Mouse (Mus musculus) brain, embryonic 18.5 days (tissue): ENCODE results near the gene Trmt61a.
A peak's percentile ranks its signal among the peaks of the same experiment; 100 is the strongest.
"Not testable (repeated sequence)": the region's sequence is repeated elsewhere in the genome, so short reads cannot be mapped to it uniquely, and the experiment has no call there.

Experiments used
- DNase-seq: peaks from one replicate; pipeline ENCODE4 v3.0.0-alpha.2; 2012; ENCODE audit warnings: low read depth, low spot score

Gene Trmt61a

DNA sequence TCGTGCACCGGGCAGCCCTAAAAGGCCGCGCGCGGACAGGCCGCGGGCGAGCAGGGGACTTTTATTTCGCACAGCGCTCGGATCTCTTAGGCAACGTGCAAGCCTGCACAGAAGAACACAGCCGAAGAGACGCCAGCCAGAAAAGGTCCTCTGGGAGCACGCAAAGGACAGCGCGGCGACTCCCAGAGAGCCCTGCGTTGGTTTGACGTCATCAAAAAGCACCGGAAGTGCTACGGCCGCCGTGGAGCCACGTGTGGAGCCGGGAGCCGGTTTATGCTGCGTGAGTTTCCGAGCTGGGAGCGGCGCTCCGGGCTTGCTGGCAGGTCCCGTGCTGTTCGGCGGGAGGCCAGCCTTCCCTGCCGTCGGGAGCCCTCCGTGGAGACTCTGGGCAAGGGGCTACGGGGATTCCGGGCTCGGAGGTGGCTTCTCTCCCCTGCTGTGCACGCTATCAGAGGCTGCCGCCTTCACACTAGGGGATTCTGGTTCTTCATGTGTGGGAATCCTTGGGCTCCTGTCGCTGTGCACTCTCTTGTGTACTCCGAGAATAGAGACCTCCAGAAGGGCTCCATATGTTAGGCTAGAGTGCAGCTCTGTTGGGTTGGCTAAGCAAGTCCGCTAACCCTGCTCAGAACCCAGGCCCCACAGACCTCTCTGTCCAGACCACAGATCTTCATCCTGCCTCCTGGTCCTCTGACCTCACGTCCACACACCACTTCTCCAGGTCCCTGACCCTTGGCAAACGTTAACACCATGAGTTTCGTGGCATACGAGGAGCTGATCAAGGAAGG, at the start of gene Trmt61a:
Gene Trmt61a (plus strand): TSS at position 224 of the 788 bp plus-strand sequence.
- no peak for DNase-seq

DNA sequence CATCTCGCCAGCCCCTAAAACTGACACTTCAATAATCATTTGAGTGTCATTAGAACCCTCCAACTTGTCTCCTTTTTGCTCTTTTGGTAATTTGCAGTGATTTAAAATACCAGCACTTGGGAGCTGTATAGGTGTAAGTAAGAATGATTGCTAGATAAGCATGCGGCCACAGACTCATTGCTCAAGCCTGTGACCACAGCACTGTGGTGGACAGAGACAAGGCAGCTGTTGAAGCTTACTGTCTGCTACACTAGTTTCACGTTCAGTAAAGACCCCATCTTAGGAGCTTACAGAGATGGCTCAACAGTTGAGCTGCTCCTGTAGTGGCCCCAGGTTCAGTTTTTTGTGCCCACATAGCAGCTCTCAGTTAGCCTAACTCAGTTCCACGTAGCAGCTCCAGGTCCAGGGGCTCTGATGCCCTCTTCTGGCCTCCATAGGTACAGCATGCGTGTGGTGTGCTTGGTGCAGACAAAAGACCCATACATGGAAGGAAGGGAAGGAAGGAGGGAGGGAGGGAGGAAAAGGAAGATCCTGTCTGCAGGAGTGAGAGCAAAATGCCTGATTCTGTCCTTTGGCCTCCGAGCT, 29.8 kb upstream of the Trmt61a start:
- DNase-seq, result no peak

DNA sequence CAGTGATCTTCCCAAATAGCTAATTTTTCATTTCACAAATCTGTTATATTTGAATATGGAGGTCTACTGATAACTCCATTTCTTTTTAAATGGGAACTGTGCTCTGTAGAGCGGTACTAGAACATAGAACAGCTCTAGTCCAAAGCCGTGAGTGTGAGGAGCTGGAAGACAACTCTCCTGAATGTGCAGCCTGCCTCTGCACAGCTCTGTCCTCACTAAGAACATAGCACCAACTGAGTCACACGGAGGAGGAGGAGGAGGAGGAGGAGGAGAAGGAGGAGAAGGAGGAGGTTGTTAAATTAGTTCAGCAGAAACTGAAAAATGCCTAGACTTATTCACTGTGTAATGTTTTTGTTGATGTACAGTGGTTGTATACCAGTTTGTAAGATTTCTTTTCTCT, 25.0 kb upstream of the Trmt61a start:
- DNase-seq, result no peak

DNA sequence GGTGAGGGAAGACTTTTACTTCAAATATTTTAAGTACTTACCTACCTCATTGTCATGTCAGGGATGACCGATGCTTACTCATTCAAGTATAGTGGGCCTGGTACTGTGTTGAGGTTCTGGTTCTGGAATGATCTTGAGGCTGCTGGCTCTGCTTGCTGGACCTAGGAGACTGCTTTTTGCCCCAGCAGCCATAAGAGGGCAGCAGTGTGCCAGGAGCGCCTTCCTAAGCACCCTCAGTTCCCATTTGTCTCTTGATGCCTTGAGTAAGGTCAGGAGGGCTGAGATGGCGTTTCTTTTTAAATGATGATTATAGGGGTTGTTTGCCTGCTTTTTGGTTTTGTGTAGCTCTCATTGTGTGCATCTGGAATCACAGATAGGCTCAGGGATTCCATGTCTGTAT, 24.5 kb upstream of the Trmt61a start:
- DNase-seq, result no peak

DNA sequence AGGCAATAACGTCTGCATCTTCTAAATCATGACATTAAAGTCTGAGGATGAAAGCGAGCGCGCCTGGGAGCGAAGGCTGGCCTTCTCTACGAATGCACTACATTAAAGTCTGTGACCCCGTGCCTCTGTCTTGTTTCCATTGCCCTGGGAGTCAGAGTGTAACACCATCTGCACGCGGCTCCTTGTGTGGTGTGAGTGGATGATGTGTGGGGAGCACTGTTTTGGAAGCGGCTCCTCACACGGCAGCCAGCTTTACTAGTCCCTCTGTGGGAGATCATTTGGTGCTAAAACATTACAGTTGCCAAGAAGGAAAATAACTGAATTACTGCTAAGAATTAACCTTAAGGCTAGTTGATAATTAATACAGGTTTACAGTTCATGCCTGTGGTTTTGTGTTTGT, 22.2 kb upstream of the Trmt61a start:
- DNase-seq, result no peak

DNA sequence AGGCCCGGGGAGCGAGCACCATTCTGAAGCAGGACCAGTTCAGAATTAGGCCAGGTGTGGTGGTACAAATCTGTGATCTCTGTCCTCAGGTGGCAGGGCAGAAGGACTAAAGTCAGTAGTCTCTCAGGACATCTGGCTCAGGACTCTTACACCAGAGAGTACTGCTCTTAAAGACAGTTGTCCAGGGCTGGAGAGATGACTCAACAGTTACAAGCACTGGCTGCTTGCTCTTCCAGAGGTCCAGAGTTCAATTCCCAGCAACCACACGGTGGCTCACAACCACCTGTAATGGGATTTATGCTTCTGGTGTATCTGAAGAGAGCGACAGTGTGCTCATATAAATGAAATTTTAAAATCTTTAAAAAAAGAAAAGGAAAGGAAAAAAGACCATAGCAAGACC, 18.6 kb upstream of the Trmt61a start:
- DNase-seq, result no peak

DNA sequence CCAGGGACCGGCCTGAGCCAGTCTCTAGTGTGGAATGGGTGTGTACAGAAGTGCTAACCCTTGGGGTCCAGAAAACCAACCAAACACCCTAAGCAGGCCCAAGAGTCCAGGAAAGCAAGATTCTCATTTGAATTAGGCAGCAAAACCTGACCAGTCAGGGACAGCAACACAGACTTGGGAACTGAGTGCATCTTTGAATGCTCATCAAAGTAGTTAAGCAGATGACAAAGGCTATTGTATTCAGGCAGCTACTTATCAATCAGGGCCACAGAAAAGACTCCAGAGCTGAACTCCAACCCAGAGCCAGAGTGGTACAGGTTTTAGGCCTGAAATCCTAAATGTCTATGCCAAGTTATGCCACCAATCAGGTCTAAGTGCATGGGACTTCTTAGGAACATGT, 17.3 kb upstream of the Trmt61a start:
- DNase-seq, result no peak

DNA sequence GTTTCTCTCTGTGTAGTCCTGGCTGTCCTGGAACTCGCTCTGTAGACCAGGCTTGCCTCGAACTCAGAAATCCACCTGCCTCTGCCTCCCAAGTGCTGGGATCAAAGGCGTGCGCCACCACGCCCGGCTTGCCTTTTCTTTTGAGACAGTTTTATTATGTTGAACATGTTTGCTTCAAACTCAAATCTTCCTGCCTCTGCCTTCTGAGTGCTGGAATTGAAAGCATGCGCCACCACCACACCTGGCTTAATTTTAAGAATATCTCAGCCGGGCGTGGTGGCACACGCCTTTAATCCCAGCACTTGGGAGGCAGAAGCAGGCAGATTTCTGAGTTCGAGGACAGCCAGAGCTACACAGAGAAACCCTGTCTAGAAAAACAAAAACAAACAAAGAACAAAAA, 16.4 kb upstream of the Trmt61a start:
- DNase-seq, result not testable (repeated sequence)

DNA sequence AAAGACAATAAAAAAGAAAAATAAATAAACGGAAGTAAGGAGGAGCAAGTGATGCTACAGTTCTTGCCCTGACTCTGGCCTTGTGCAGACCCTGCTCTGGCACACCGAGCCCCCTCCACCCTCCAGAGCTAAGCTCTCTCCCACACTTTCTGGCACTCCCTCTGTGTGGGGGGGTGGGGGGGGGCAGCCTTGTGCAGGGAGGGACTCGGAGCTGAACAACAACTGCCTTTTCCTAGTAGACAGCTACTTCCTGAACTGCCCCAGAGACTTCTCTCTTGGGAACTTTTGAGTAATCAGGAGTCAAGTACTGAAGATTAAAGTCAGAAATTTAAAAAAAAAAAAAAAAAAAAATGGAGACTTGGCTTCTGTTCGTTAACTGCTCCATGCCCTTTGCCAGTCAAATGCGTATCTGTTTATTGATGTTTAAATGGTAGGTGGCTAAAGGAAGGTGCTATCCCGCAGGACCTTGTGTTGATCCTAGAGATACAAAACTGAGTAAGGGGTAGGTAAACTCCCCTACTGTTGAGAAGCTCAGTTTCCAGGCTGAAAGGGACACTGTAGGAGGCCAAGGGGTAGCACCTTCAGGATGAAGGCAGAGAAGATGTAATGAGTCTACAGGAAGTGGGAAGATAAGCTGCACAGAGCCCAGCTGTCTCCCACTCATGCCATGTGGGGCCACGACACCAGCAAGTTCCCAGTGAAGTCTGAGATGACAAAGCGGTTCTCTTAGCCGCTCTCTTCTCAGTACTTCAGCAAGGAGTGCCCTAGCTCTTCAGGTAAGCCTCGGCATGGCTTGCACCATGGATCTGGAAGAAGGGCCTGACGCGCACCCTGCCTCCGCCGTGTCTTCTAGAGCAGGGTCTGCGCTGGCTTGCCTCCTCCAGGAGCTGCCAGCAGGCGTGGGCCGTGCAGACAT, 14.4 kb upstream of the Trmt61a start:
- no peak for DNase-seq

DNA sequence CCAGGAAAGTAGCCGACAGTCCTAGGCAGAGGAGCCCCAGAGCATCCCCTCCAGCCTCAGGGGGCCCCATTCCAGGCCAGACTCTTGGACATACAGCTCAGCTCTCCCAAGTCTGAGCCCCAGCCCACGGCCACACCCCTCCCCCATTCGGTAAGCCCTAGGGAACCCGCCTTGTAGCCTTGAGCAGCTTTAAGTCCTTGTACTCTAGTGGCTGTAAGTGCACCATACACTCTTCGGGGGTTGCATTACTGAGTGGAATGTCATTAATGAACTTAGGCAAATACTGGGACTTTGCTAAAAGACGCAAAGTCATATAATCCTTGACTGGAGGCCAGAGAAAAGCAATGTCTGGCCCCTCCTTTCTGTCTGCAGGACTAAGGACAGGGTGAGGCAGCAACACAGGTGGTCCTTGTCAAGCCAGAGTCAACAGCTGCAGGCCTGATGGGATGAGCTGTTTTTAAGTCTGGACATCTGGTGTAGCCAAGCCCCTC, 13.7 kb upstream of the Trmt61a start:
- DNase-seq, result no peak

DNA sequence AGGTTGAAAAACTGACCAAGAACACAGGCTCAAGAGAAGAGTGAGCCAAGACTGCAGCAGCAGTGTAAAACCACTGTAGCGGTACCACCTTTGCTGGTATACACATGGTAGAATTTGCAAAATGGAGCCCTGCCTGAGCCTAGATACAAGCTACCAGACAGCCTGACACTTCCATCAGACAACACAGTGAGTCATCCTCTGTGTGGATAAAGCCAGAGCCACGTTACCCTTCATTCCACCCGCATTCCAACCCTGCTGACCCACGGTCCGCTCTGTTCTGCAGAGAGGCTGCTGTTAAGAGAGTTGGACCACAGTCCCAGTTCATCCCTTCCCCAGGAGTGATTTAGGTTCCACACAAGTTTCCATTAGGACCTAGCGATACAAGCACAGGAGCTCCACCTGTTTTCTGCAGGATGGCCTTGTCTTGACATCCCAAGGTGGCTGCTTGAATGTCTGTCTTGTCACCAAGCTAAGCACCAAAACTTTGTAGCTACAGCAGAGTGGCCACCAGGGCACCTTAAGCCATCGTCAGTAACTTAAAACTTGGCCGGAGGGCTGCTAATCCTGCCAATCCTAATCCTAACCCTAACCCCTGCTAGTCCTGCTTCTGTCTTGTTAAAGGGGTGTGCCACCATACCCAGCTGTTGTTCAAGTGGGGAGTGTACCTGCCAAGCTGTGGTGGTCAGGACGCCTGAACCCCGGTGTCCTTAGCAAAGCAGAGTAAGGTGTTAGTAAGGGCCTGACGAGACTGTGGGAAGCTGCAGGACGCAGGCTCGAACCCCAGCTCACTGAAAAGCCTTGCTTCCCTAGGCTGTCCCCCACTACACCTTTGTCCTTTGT, 12.6 kb upstream of the Trmt61a start:
- no peak for DNase-seq

DNA sequence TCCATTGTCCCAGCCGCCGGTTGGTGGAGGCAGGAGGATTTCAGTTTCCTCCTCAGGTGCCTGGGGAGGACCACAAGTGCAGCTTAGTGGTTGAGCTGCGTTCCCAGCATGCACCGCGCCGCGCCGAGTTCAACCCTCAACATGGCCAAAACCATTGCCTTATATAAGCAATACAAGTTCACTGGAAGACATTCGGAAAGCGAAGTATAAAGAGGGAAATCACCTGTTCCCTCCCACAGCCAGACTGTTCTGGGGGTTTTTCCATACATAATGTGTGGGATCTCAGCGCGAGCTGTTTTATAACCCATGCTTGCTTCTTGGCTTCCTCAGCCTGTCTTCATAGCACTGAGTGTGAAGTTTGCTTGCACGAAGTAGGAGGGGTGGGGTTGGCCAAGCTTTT, 11.5 kb upstream of the Trmt61a start:
- no peak for DNase-seq

DNA sequence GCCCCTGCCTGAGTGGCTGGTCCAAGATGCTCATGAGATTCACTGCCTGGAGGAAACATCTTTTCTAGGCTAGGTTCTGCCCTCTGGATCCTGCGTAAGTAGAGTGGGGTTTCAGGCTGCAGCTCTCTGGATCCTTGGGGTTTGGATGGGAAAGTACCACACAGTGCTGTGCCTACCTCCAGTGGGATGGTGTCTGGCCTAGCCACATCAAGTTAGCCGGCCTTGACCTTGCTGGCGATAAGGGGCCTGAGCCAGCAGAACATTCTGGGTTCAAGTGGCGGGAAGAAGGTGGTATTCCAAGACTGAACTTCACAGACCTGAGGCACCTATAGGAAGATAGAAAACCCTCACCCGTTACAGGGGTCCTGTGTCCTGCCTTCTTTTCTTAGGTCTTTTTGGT, 10.5 kb upstream of the Trmt61a start:
- no peak for DNase-seq

DNA sequence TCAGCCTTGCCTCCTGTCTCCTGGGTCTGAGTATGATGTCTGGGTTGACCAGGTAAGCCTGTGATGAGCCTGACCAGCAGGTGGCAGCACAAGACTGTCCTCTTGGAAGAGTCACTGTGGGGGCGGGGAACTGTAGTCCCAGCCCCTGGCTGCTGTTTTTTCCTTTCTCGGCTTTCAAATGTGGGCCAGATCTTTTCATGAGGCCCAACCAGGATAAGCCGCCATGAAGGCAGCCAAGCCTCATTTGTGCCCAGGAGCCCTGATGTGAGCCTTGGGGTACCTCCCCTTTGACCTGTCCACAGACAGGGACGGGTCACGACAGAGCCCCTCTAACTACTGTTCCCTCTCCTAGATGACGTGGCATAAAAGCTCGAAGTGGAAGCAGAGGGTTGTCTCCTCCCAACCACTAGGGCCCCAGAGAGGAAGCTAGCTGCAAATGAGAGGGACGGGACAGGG, 9.4 kb upstream of the Trmt61a start:
- peak; percentile 78 for DNase-seq

DNA sequence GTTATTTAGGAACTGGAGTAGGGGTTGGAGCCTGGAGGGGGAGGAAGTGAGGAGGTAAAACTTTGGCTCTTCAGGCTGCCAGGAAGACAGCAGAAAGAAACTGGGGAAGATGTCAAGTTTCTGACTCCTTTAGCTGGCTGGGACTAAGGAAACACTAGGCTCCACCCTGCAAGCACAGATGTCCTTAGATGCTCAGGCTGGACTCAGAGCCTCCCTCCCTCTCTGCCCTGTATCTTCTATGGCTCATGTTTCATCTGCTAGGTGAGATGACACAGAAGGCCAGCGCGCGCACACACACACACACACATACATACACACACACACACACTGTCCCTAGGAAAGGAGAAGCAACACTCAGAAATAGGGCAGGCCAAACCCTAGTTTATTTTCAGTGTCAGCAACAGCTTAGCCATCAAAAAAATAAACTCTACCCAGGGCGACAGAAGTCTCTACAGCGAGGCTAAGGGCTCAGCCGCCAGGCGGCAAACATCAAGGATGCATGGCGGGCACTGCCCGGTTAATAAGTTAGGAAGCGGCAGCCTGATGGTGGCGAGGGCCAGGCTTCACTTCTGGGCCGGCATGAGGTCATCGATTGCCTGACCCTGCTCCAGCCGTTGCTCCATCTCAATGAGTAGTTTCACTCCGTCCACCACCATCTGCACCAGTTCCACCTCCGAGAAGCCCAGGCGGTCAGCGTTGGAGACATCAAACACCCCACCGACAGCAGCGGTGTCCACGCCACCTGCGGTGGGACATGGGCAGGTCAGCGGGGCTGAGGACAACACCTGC, 8.7 kb upstream of the Trmt61a start:
- no peak for DNase-seq

DNA sequence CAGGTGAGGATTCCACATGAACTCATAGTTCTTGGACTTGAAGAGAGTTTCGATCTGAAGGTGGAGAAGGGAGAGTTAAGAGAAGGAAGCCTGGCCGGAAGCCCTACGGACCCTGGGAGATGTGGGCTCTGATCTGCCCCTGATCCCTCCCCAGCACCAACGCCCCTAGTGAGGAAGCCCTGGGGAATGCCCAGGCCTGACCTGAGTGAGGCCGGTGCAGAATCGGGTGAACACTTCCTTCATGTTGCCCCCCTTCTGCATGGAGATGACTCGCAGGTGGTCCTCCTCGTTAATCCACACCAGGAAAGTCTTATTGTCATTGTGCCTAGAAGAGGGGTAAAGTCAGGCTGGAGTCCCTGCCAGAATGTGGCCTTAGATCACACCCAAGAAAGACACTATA, 7.9 kb upstream of the Trmt61a start:
- no peak for DNase-seq

DNA sequence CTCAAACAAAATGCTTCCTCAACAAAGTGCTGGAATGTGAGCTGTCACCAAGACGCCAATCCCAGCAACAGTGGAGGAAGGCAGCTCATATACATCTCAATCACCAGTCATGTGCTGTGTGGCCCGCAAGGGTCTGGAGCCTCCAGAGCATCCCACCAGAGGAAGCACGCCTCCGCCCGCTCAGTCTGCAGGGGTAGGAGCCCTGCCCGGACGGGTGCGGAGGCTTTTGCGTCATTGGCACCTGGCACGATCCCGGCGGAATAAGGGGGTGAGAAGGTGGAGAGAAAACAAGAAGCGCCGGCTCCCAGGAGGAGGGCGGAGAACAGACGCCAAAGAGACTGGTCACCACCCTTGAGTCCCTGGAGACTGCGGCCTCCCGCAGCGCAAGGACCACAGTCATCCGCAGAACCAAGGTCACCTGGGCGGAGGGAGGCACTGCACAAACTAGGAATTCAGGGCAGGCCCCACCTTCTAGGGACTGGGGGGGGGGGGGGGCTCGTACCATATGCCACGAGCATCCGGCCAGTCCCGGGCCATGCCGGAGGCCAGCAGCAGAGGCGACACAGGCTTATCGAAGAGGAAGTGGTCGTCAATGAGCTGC, 7.4 kb upstream of the Trmt61a start:
- no peak for DNase-seq

DNA sequence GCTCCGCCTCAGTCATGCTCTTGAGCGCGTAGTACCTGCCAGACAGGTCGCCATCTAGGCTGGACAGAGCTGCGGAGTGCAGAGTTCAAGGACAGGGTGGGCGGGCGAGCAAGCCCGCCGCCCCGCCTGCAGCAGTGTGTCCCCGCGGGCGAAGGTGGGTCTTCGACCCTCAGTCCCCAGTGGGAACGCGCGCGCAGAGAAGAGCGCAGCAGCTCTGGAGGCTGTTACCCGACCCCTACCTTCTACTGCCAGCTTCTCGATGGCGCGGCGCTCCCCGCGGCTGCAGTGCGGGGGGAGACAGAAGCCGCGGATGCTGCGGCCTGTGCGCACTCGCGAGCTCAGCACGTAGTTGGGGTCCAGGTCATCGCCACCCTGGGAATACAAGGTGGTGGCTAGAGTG, 6.9 kb upstream of the Trmt61a start:
- no peak for DNase-seq

DNA sequence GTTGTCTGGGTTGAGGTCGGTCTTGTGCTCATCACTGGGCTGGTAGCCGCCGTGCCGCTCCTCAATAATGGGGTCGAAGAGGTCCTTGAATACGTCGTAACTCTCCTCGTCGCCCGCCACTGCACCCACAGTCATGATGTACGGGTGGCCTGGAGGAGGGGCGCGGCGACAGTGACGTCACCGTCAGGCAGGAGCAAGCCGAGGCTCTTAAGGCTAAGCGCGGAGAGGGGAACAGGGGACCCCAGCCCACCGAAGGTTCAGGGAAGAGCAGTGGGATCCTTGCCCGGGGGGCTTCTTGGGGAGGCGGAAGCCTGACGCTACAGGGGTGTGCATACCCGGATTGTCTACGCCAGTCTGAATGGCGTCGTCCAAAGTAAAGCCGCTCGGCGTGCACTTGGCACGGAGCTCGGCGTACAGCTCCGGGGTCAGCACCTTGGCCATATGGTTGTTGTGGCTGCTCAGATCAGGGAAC, 6.4 kb upstream of the Trmt61a start:
- DNase-seq, result no peak

DNA sequence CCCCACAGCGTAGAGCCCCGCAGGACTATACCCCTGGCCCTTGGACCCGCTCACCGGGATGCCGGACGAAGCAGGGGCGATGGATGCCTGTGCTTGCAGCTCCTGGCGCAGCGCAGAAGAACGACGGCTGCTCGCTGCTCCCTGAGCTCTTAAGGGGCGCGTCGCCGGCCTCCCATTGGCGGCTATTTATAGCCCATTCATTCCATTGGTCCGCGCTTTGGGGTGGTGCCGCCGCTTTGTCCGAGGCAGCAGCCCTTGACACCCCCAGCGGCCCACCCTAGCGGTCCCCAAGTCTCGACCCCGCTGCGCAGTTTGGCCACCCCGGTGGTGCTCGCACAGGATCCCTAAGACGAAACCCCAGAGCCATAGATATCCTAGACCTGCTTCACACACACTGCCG, 5.7 kb upstream of the Trmt61a start, which contains the start of gene Ckb:
Gene Ckb (minus strand): TSS at position 163 of the 400 bp plus-strand sequence.
- peak; percentile 87 for DNase-seq
